Mouse (Mus musculus) small intestine, adult 2 months (tissue): Measurements from ENCODE around the gene Trim10. TPM values are rescaled to one million over a fixed set of nuclear protein-coding genes. Genes with fewer than 3 reads are reported as not detected.

Experiments
- H3K27ac ChIP-seq: fragments of 200-500 bp; 2 replicates; pipeline ENCODE4 v1.5.1; 2012; ENCODE audit warnings: low read depth, low read length, control low read depth, inconsistent platforms; ENCODE audit not compliant: insufficient read depth
- H3K27me3 ChIP-seq: fragments of 200-500 bp; 2 replicates; pipeline ENCODE4 v1.6.1; 2012; ENCODE audit warnings: mild to moderate bottlenecking, moderate library complexity, low read length, inconsistent platforms; ENCODE audit not compliant: control insufficient read depth, insufficient read depth
- H3K36me3 ChIP-seq: fragments of 200-500 bp; 2 replicates; pipeline ENCODE4 v1.6.1; 2012; ENCODE audit warnings: mild to moderate bottlenecking, low read length, control low read depth, inconsistent platforms; ENCODE audit not compliant: control insufficient read depth, insufficient read depth
- H3K4me1 ChIP-seq: fragments of 200-500 bp; 2 replicates; pipeline ENCODE4 v1.6.1; 2012; ENCODE audit warnings: low read length, inconsistent platforms, mixed read lengths; ENCODE audit not compliant: control insufficient read depth, insufficient read depth, insufficient read length
- H3K4me3 ChIP-seq: fragments of 200-500 bp; 2 replicates; pipeline ENCODE4 v1.5.1; 2012; ENCODE audit warnings: low read depth, mild to moderate bottlenecking, control low read depth, inconsistent platforms, low read length, moderate library complexity
- CTCF ChIP-seq: fragments of 200-500 bp; IDR thresholded peaks from 2 replicates; pipeline ENCODE4 v1.5.1; 2012; ENCODE audit warnings: low read depth, mild to moderate bottlenecking, control low read depth, inconsistent platforms, low read length, moderate library complexity, mixed read lengths; ENCODE audit not compliant: insufficient replicate concordance, insufficient read length; ENCODE audit errors: extremely low read depth
- POLR2A ChIP-seq: fragments of 200-500 bp; IDR thresholded peaks from 2 replicates; pipeline ENCODE4 v1.6.1; 2012; ENCODE audit warnings: low read depth, mild to moderate bottlenecking, control low read depth, inconsistent platforms, low read length, moderate library complexity
- WGBS: fragments of 180-500 bp; shearing (Covaris S2); methylation state at CpG from one replicate; pipeline ENCODE4 v1.1.7; 2018; 5-methylcytosine and 5-hydroxymethylcytosine counted together
- polyA plus RNA-seq: library from polyadenylated mRNA; depleted of rRNA; stranded (reverse); fragments of >200 nt; gene quantifications from 2 replicates; pipeline ENCODE4 v1.2.3, GENCODE M21; 2012

Trim10 gene
- polyA plus RNA-seq, 1 experiment, result not detected

GRCm38 (mm10) chr17:36855484-36855883 lies 13.9 kb upstream of the Trim10 start:
- 87% methylated on average over 3 of the region's 3 CpGs for WGBS
- Histone ChIP-seq H3K27me3 (no peaks in the 10 kb centered on the region), H3K4me1 (peaks cover 13% of the 10 kb centered on the region), H3K36me3 (peaks cover 86% of the 10 kb centered on the region), H3K27ac (no peak overlapping the region), H3K4me3 (no peak overlapping the region)
- TF ChIP-seq POLR2A (no peak), CTCF (no peak; the same call in 1 of the 2 replicates)

- Histone ChIP-seq H3K27ac (no peak overlapping the region), H3K4me1 (peaks cover 10% of the 10 kb centered on the region), H3K4me3 (no peak overlapping the region), H3K36me3 (peaks cover 82% of the 10 kb centered on the region), H3K27me3 (no peaks in the 10 kb centered on the region)
- TF ChIP-seq POLR2A, result no peak
- 80% methylated on average over 4 of the region's 4 CpGs for WGBS
Observed at GRCm38 (mm10) chr17:36856236-36856635, 13.1 kb upstream of the Trim10 start.

- no peak overlapping the region for H3K27ac ChIP-seq
- no peak overlapping the region for H3K4me3 ChIP-seq
- H3K4me1 ChIP-seq, result peaks cover 14% of the 10 kb centered on the region
- H3K36me3 ChIP-seq, result peaks cover 74% of the 10 kb centered on the region
- TF ChIP-seq CTCF, result no peak
- no peak for TF ChIP-seq POLR2A
- WGBS, result 86% methylated on average over 3 of the region's 3 CpGs
- H3K27me3 ChIP-seq, result no peaks in the 10 kb centered on the region
Observed at GRCm38 (mm10) chr17:36858181-36858580, 11.2 kb upstream of the Trim10 start.

GRCm38 (mm10) chr17:36861680-36862079 lies 7.7 kb upstream of the Trim10 start:
- H3K27ac ChIP-seq, result peak overlapping the region; percentile 66
- H3K36me3 ChIP-seq, result peaks cover 42% of the 10 kb centered on the region
- 8% methylated on average over 2 of the region's 2 CpGs for WGBS
- H3K4me1 ChIP-seq, result peaks cover 21% of the 10 kb centered on the region
- no peaks in the 10 kb centered on the region for H3K27me3 ChIP-seq
- no peak overlapping the region for H3K4me3 ChIP-seq
- no peak for TF ChIP-seq CTCF
- TF ChIP-seq POLR2A, result no peak

GRCm38 (mm10) chr17:36866719-36867527 lies 2.5 kb upstream of the Trim10 start, which contains the start of gene Trim15:
Gene Trim15 (minus strand): TSS chr17:36867210.
- TF ChIP-seq POLR2A, result no peak
- TF ChIP-seq CTCF, result no peak
- peaks cover 18% of the 10 kb centered on the region; the same call in 1 of the 2 replicates for H3K4me1 ChIP-seq
- no peaks in the 10 kb centered on the region for H3K27me3 ChIP-seq
- H3K4me3 ChIP-seq, result peak within 1 kb of the TSS; percentile 64
- WGBS, result 10% methylated on average over 29 of the region's 29 CpGs
- peak within 1 kb of the TSS; percentile 90 for H3K27ac ChIP-seq
- peaks cover 8% of the 10 kb centered on the region; the same call in 1 of the 2 replicates for H3K36me3 ChIP-seq

GRCm38 (mm10) chr17:36868836-36869235 lies 538 bp upstream of the Trim10 start:
- Histone ChIP-seq H3K27me3 (no peaks in the 10 kb centered on the region), H3K4me1 (peaks cover 11% of the 10 kb centered on the region; the same call in 1 of the 2 replicates), H3K36me3 (no peaks in the 10 kb centered on the region; the same call in 1 of the 2 replicates), H3K4me3 (no peak overlapping the region), H3K27ac (no peak overlapping the region)
- WGBS, result 89% methylated on average over 2 of the region's 2 CpGs
- TF ChIP-seq CTCF, result no peak
- TF ChIP-seq POLR2A, result no peak

- no peak overlapping the region for H3K27ac ChIP-seq
- TF ChIP-seq CTCF (no peak), POLR2A (no peak)
- no peaks in the 10 kb centered on the region for H3K36me3 ChIP-seq
- H3K27me3 ChIP-seq, result no peaks in the 10 kb centered on the region
- no peak overlapping the region for H3K4me3 ChIP-seq
- 73% methylated on average over 25 of the region's 25 CpGs for WGBS
- H3K4me1 ChIP-seq, result peaks cover 4% of the 10 kb centered on the region; the same call in 1 of the 2 replicates
Observed at GRCm38 (mm10) chr17:36869955-36870810, 809 bp downstream of the Trim10 start.
